Mouse (Mus musculus) forebrain, embryonic 13.5 days (tissue): ENCODE results near the gene Atp11a. TPM values are rescaled to one million over a fixed set of nuclear protein-coding genes. Genes with fewer than 3 reads are reported as not detected.

Experiments used
- ATAC-seq: fragments of 200-750 bp; cut with Nextera tagmentation; 2 replicates; pipeline ENCODE4 v1.8.0; 2017
- H3K27ac ChIP-seq: fragments of 300-500 bp; sonication (generic); 2 replicates; pipeline ENCODE4 v1.5.1; 2015; ENCODE audit warnings: inconsistent platforms, mild to moderate bottlenecking, moderate library complexity
- H3K27me3 ChIP-seq: fragments of 300-500 bp; sonication (generic); 2 replicates; pipeline ENCODE4 v1.6.1; 2015; ENCODE audit warnings: mild to moderate bottlenecking, inconsistent platforms
- H3K36me3 ChIP-seq: fragments of 300-500 bp; sonication (generic); 2 replicates; pipeline ENCODE4 v1.6.1; 2015; ENCODE audit warnings: mild to moderate bottlenecking, inconsistent platforms; ENCODE audit not compliant: poor library complexity, severe bottlenecking
- H3K4me1 ChIP-seq: fragments of 300-500 bp; sonication (generic); 2 replicates; pipeline ENCODE4 v1.6.1; 2015; ENCODE audit warnings: inconsistent platforms
- H3K4me2 ChIP-seq: fragments of 300-500 bp; sonication (generic); 2 replicates; pipeline ENCODE4 v1.6.1; 2015; ENCODE audit warnings: inconsistent platforms, mild to moderate bottlenecking, moderate library complexity
- H3K4me3 ChIP-seq: fragments of 300-500 bp; sonication (generic); 2 replicates; pipeline ENCODE4 v1.5.1; 2015; ENCODE audit warnings: mild to moderate bottlenecking, inconsistent platforms
- H3K9ac ChIP-seq: fragments of 300-500 bp; sonication (generic); 2 replicates; pipeline ENCODE4 v1.6.1; 2015; ENCODE audit warnings: mild to moderate bottlenecking, inconsistent platforms
- H3K9me3 ChIP-seq: fragments of 300-500 bp; sonication (generic); replicated peaks from 2 replicates; pipeline ENCODE4 v1.6.1; 2016; ENCODE audit warnings: inconsistent platforms
- WGBS: fragments of 180-500 bp; shearing (Covaris S2); methylation state at CpG from one replicate; pipeline ENCODE4 v1.1.7; 2015; 5-methylcytosine and 5-hydroxymethylcytosine counted together
- polyA plus RNA-seq: library from polyadenylated mRNA; unstranded; fragments of >200 nt; fragmentation: Nextera tagmentation; extraction: Ambion mirVana; gene quantifications from 2 replicates; pipeline ENCODE4 v1.2.1, GENCODE M21; 2015

Gene Atp11a
- polyA plus RNA-seq, 1 experiment from 2014 or later = 10.1 TPM

DNA sequence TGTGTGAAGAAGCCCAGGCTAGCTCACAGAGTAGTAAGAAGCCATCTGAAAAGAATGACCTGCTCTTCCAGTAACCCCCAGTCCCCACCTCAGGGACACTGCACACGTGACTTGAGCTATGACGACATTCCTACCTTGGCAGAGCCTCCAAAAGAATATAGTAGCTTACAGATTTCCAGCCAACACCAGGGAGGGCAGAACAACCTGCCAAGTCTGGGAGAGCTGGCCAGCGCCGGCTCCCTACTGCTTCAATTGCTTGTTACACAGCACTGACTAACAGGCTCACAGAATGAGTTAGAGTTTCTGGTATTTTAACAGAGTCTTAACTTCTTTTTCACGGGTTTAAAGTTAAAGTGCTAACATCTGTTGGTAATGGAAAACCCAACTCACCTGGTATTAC lies 2.7 kb upstream of the Atp11a start:
- 77% methylated on average over 5 of the region's 5 CpGs for WGBS
- no peak for ATAC-seq
- no peaks in the 10 kb centered on the region for H3K9me3 ChIP-seq

GRCm38 (mm10) chr8:12755312-12755711 lies 1.5 kb upstream of the Atp11a start:
- Histone ChIP-seq H3K4me3 (no peak overlapping the region), H3K4me1 (peaks cover 22% of the 10 kb centered on the region), H3K36me3 (no peaks in the 10 kb centered on the region), H3K9ac (no peak overlapping the region), H3K27ac (no peak overlapping the region), H3K27me3 (no peaks in the 10 kb centered on the region), H3K4me2 (no peak overlapping the region), H3K9me3 (no peaks in the 10 kb centered on the region)
- 52% methylated on average over 2 of the region's 2 CpGs for WGBS
- ATAC-seq = no peak

More for the DNA sequence above, 2.7 kb upstream of the Atp11a start:
- H3K36me3 ChIP-seq = no peaks in the 10 kb centered on the region
- H3K27me3 ChIP-seq = no peaks in the 10 kb centered on the region
- H3K4me1 ChIP-seq = peaks cover 22% of the 10 kb centered on the region
- H3K4me2 ChIP-seq = no peak overlapping the region
- no peak overlapping the region for H3K9ac ChIP-seq
- no peak overlapping the region for H3K4me3 ChIP-seq
- no peak overlapping the region for H3K27ac ChIP-seq

- no peak overlapping the region for H3K9ac ChIP-seq
- 94% methylated on average over 5 of the region's 5 CpGs for WGBS
- ATAC-seq = no peak
- H3K36me3 ChIP-seq = no peaks in the 10 kb centered on the region
- H3K27me3 ChIP-seq = no peaks in the 10 kb centered on the region
- no peaks in the 10 kb centered on the region for H3K9me3 ChIP-seq
- no peak overlapping the region for H3K4me2 ChIP-seq
- H3K27ac ChIP-seq = peak overlapping the region; percentile 22; the same call in 1 of the 2 replicates
- H3K4me1 ChIP-seq = peaks cover 22% of the 10 kb centered on the region
- no peak overlapping the region for H3K4me3 ChIP-seq
Measured at GRCm38 (mm10) chr8:12755826-12756225, 988 bp upstream of the Atp11a start.

- Histone ChIP-seq H3K4me3 (peak overlapping the region; percentile 87), H3K4me1 (peaks cover 22% of the 10 kb centered on the region), H3K9me3 (no peaks in the 10 kb centered on the region), H3K4me2 (peak overlapping the region; percentile 92), H3K9ac (peak overlapping the region; percentile 89), H3K27me3 (no peaks in the 10 kb centered on the region), H3K36me3 (no peaks in the 10 kb centered on the region), H3K27ac (0 out of 2 replicates have a peak overlapping the region, but pooled peaks have one; percentile 22)
- peak; percentile 68 for ATAC-seq
- WGBS = under 1% methylated on average over 54 of the region's 61 CpGs
Measured at GRCm38 (mm10) chr8:12757231-12757940, 572 bp downstream of the Atp11a start.

- no peak for ATAC-seq
Measured at GRCm38 (mm10) chr8:12759963-12760362, 3.1 kb downstream of the Atp11a start.

GRCm38 (mm10) chr8:12761873-12762272 lies 5.1 kb downstream of the Atp11a start:
- Histone ChIP-seq H3K9me3 (no peaks in the 10 kb centered on the region), H3K4me2 (no peak overlapping the region)

More at GRCm38 (mm10) chr8:12759963-12760362, 3.1 kb downstream of the Atp11a start:
- Histone ChIP-seq H3K4me1 (peaks cover 22% of the 10 kb centered on the region), H3K36me3 (no peaks in the 10 kb centered on the region), H3K27me3 (no peaks in the 10 kb centered on the region), H3K4me2 (no peak overlapping the region), H3K9ac (no peak overlapping the region), H3K9me3 (no peaks in the 10 kb centered on the region), H3K27ac (no peak overlapping the region), H3K4me3 (no peak overlapping the region)
- WGBS = 80% methylated on average over 3 of the region's 3 CpGs

DNA sequence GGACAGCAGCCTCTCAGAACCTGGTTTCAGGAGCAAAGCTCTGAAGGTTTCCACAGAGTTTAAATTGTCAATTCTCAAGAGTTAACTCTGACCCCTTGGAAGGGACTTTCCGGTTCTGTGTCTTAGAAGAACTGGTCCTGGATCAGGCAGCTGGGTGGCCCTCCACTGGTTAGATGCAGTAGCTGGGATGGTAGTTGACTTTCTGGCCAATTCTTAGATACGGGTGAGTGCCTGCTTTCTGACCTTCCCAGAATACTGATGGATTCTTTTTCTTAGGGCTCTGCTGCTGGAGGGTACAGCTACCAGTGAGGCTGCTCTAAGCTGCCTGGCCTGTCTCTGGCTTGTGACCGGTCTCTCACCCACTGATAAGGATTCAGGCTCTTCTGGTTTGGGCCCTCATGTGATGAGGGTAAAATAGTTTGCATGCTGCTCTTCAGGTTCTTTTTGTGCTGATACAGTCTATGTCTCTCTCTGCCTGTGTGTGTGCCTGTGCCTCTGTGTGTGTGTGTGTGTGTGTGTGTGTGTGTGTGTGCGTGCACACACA lies 6.8 kb downstream of the Atp11a start:
- Histone ChIP-seq H3K9me3 (no peaks in the 10 kb centered on the region), H3K9ac (no peak overlapping the region)
- WGBS = 94% methylated on average over 4 of the region's 4 CpGs

More at GRCm38 (mm10) chr8:12761873-12762272, 5.1 kb downstream of the Atp11a start:
- Histone ChIP-seq H3K27ac (no peak overlapping the region), H3K9ac (no peak overlapping the region), H3K36me3 (no peaks in the 10 kb centered on the region), H3K4me1 (peaks cover 17% of the 10 kb centered on the region), H3K4me3 (no peak overlapping the region), H3K27me3 (no peaks in the 10 kb centered on the region)
- WGBS = 92% methylated on average over 3 of the region's 3 CpGs
- ATAC-seq = no peak

GRCm38 (mm10) chr8:12764971-12765370 lies 8.2 kb downstream of the Atp11a start:
- H3K36me3 ChIP-seq = no peaks in the 10 kb centered on the region
- H3K9me3 ChIP-seq = no peaks in the 10 kb centered on the region
- H3K27me3 ChIP-seq = no peaks in the 10 kb centered on the region
- WGBS = 91% methylated on average over 4 of the region's 4 CpGs
- no peaks in the 10 kb centered on the region for H3K4me1 ChIP-seq
- no peak overlapping the region for H3K4me2 ChIP-seq
- ATAC-seq = no peak
- H3K4me3 ChIP-seq = no peak overlapping the region
- H3K9ac ChIP-seq = no peak overlapping the region
- no peak overlapping the region for H3K27ac ChIP-seq

More for the DNA sequence above, 6.8 kb downstream of the Atp11a start:
- ATAC-seq = no peak
- H3K36me3 ChIP-seq = no peaks in the 10 kb centered on the region
- H3K4me3 ChIP-seq = no peak overlapping the region
- H3K27ac ChIP-seq = no peak overlapping the region
- no peaks in the 10 kb centered on the region for H3K27me3 ChIP-seq
- H3K4me1 ChIP-seq = peaks cover 4% of the 10 kb centered on the region
- no peak overlapping the region for H3K4me2 ChIP-seq

DNA sequence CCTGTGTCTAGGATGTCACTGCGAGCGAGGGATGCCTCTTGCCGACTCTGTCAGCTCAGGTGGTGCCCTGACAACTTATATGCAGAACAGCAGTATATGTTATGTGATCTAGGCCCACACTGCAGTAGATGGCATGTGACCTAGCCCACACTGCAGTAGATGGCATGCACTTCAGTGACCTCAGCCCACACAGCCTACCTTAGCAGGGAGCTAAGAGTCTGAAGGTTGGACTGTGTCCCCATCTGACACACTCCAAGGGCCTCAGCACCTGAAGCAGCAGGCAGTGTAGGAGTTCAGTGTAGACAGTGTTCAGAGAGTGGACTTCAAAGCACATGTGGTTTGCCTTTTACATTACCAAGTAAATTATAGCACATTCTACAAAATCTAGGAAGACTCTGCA lies 10.4 kb downstream of the Atp11a start:
- no peak for ATAC-seq
- WGBS = 96% methylated on average over 3 of the region's 3 CpGs

GRCm38 (mm10) chr8:12768747-12769146 lies 11.9 kb downstream of the Atp11a start:
- Histone ChIP-seq H3K9ac (no peak overlapping the region), H3K4me1 (no peaks in the 10 kb centered on the region), H3K27me3 (no peaks in the 10 kb centered on the region), H3K27ac (no peak overlapping the region), H3K9me3 (no peaks in the 10 kb centered on the region), H3K4me2 (no peak overlapping the region), H3K4me3 (no peak overlapping the region), H3K36me3 (no peaks in the 10 kb centered on the region)
- ATAC-seq = no peak
- WGBS = 84% methylated on average over 6 of the region's 6 CpGs

More for the DNA sequence above, 10.4 kb downstream of the Atp11a start:
- H3K4me1 ChIP-seq = no peaks in the 10 kb centered on the region
- no peaks in the 10 kb centered on the region for H3K9me3 ChIP-seq
- H3K9ac ChIP-seq = no peak overlapping the region
- no peak overlapping the region for H3K4me3 ChIP-seq
- H3K27ac ChIP-seq = no peak overlapping the region
- H3K4me2 ChIP-seq = no peak overlapping the region
- no peaks in the 10 kb centered on the region for H3K27me3 ChIP-seq
- H3K36me3 ChIP-seq = no peaks in the 10 kb centered on the region

DNA sequence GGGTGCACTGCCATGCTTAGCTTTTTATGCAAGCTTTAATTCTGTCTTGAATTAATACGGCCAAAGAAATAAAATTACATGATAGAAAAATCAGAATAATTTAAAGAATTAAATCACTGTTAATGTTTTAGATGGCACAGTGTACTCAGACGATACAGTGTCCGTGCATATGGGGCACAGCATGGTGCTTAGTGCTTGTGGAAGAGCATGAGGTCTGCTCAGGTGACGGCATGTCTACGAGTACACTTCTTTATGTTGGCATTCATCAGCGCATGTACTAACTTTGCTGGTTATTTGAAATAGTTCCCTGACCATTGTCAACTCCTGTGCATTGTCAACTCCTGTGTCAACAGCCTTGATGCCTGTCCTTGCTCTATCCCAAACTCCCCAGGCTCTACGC lies 12.5 kb downstream of the Atp11a start:
- no peak overlapping the region for H3K4me2 ChIP-seq
- H3K4me1 ChIP-seq = no peaks in the 10 kb centered on the region
- no peaks in the 10 kb centered on the region for H3K36me3 ChIP-seq
- no peak for ATAC-seq
- H3K9ac ChIP-seq = no peak overlapping the region
- 91% methylated on average over 7 of the region's 7 CpGs for WGBS
- H3K9me3 ChIP-seq = no peaks in the 10 kb centered on the region
- H3K4me3 ChIP-seq = no peak overlapping the region
- no peak overlapping the region for H3K27ac ChIP-seq
- no peaks in the 10 kb centered on the region for H3K27me3 ChIP-seq

GRCm38 (mm10) chr8:12772319-12772718 lies 15.5 kb downstream of the Atp11a start:
- H3K9me3 ChIP-seq = no peaks in the 10 kb centered on the region
- no peak overlapping the region for H3K4me2 ChIP-seq
- WGBS = 95% methylated on average over 2 of the region's 2 CpGs
- no peak overlapping the region for H3K4me3 ChIP-seq
- H3K4me1 ChIP-seq = peaks cover 14% of the 10 kb centered on the region; the same call in 1 of the 2 replicates
- no peak for ATAC-seq
- H3K27ac ChIP-seq = no peak overlapping the region
- no peaks in the 10 kb centered on the region for H3K36me3 ChIP-seq
- H3K27me3 ChIP-seq = no peaks in the 10 kb centered on the region
- H3K9ac ChIP-seq = no peak overlapping the region
